Mouse (Mus musculus) heart, adult 2 months (tissue): ENCODE results near the gene Rora.

Experiments used
- CTCF ChIP-seq: fragments of 200-600 bp; IDR thresholded peaks from 2 replicates; pipeline ENCODE4 v1.8.1; 2022; ENCODE audit warnings: antibody characterized with exemption, mild to moderate bottlenecking, moderate library complexity
- EP300 ChIP-seq: fragments of 200-500 bp; IDR thresholded peaks from 2 replicates; pipeline ENCODE4 v1.6.1; 2011; ENCODE audit warnings: low read depth, low read length, control low read depth; ENCODE audit not compliant: insufficient read depth

GRCm38 (mm10) chr9:68827441-68827840 lies 173.9 kb downstream of the Rora start:
- no peak for TF ChIP-seq CTCF
- no peak for TF ChIP-seq EP300
